In genomic region chr7:16028102-16028927, GRCm38 (mm10) we compare ENCODE assay signal across 7 mouse cellular contexts. TPM values are rescaled to one million over a fixed set of nuclear protein-coding genes. Genes with fewer than 3 reads are reported as not detected.
A peak's percentile ranks its signal among the peaks of the same experiment; 100 is the strongest.
DNase-seq lines count a peak whose midpoint lies in the region; ATAC-seq and TF ChIP-seq lines count a peak whose summit lies in the region.

No protein-coding gene starts in this region.

- H3K4me1 ChIP-seq in lung, adult 2 months (ENCODE audit: control insufficient read depth, insufficient read depth, low read length), result peaks cover 10% of the 10 kb centered on the region
- H3K4me1 ChIP-seq in forebrain, embryonic 16.5 days (replicated peaks; ENCODE audit: control insufficient read depth, insufficient read depth, low read length), result no peaks in the 10 kb centered on the region

- peak overlapping the region; percentile 78 for H3K27ac ChIP-seq in layer of hippocampus, adult 2 months
- no peak overlapping the region for H3K27ac ChIP-seq in forebrain, embryonic 16.5 days (ENCODE audit: low read length)

- TF ChIP-seq POLR2A in lung, adult 2 months (IDR thresholded peaks at IDR 0.05; ENCODE audit: borderline replicate concordance, extremely low read depth, low read depth, low read length), result no peak

- ATAC-seq in megakaryocyte-erythroid progenitor cell, adult 5-6 weeks (replicated peaks; ENCODE audit: low FRiP score, low TSS enrichment, poor library complexity, severe bottlenecking), result no peak
- no peak for ATAC-seq in forebrain, embryonic 16.5 days

- H3K36me3 ChIP-seq in forebrain, embryonic 16.5 days (ENCODE audit: control insufficient read depth, insufficient read depth), result no peaks in the 10 kb centered on the region

- no peaks in the 10 kb centered on the region for H3K27me3 ChIP-seq in forebrain, embryonic 16.5 days (replicated peaks; ENCODE audit: control insufficient read depth, insufficient read depth, low read length)

- H3K4me2 ChIP-seq in forebrain, embryonic 16.5 days (ENCODE audit: low read length), result no peak overlapping the region

- 38% methylated on average over 6 of the region's 6 CpGs for WGBS in lung, adult 2 months
- 81% methylated on average over 6 of the region's 6 CpGs for WGBS in forebrain, embryonic 16.5 days

- H3K4me3 ChIP-seq in layer of hippocampus, adult 2 months, result no peak overlapping the region; the same call in 1 of the 2 replicates
- no peak overlapping the region for H3K4me3 ChIP-seq in lung, adult 2 months (replicated peaks; ENCODE audit: extremely low read depth, low read depth, low read length)
- H3K4me3 ChIP-seq in forebrain, embryonic 16.5 days (replicated peaks; ENCODE audit: low read length), result no peak overlapping the region

- peak; percentile 37 to 53 for DNase-seq in layer of hippocampus, adult 2 months (ENCODE audit: low spot score in 2 of 2)
- DNase-seq in layer of hippocampus, postnatal 10 days (ENCODE audit: low spot score in 2 of 2), result no peak
- peak; percentile 58 for DNase-seq in adrenal gland, postnatal 10 days
- peak; percentile 84 for DNase-seq in fibroblast of lung, adult 2 months (ENCODE audit: low read depth)
- DNase-seq in lung, adult 2 months, result no peak

- peak; percentile 50 for TF ChIP-seq CTCF in layer of hippocampus, adult 2 months (conservative IDR thresholded peaks at IDR 0.05)
- TF ChIP-seq CTCF in lung, adult 2 months (IDR thresholded peaks at IDR 0.05; ENCODE audit: insufficient read depth, low read length), result peak; percentile 24; the same call in 1 of the 2 replicates

- H3K9ac ChIP-seq in forebrain, embryonic 16.5 days (replicated peaks; ENCODE audit: low read depth, low read length), result no peak overlapping the region

- H3K9me3 ChIP-seq in forebrain, embryonic 16.5 days (ENCODE audit: control insufficient read depth, low read length), result no peaks in the 10 kb centered on the region

RNA-seq across cellular contexts. Expression of gene Bicra, which starts 19.4 kb away (rescaled TPM):
- total RNA-seq in layer of hippocampus, adult 2 months (2021), result 10 to 100 TPM; 20.8 to 22.8 TPM
- 10 to 100 TPM; 19.3 to 21.1 TPM for total RNA-seq in layer of hippocampus, postnatal 10 days (2021)
- 10 to 100 TPM in 1 of 2 experiments, 1 to 10 TPM in 1; 8.5 to 11.0 TPM for total RNA-seq in adrenal gland, postnatal 10 days (2021)
- polyA plus RNA-seq in lung, adult 2 months (2012; rRNA removed), result 19.0 and 21.2 TPM in 2 replicates
- 12.6 and 21.3 TPM in 2 replicates for total RNA-seq in megakaryocyte-erythroid progenitor cell, adult 5-6 weeks (2014; fragmentation: Nextera tagmentation)
- total RNA-seq in megakaryocyte-erythroid progenitor cell, adult 5-6 weeks (2017), result 0.15 and 1.8 TPM in 2 replicates
- polyA plus RNA-seq in forebrain, embryonic 16.5 days (2015; fragmentation: Nextera tagmentation; extraction: Ambion mirVana), result 9.0 and 11.2 TPM in 2 replicates

RNA-seq across cellular contexts. Expression of gene Zfp541, which starts 33.3 kb away (rescaled TPM):
- 1 to 10 TPM in 1 of 2 experiments, under 1 TPM in 1; 0.59 to 1.1 TPM for total RNA-seq in layer of hippocampus, adult 2 months (2021)
- total RNA-seq in layer of hippocampus, postnatal 10 days (2021), result under 1 TPM; 0.40 to 0.43 TPM
- under 1 TPM; 0.09 TPM for total RNA-seq in adrenal gland, postnatal 10 days (2021)
- polyA plus RNA-seq in lung, adult 2 months (2012; rRNA removed), result 0.02 and 0.04 TPM in 2 replicates
- not detected in 2 replicates for total RNA-seq in megakaryocyte-erythroid progenitor cell, adult 5-6 weeks (2014; fragmentation: Nextera tagmentation)
- not detected in 2 replicates for total RNA-seq in megakaryocyte-erythroid progenitor cell, adult 5-6 weeks (2017)
- 0.14 TPM in 1 of 2 replicates, not detected in the other for polyA plus RNA-seq in forebrain, embryonic 16.5 days (2015; fragmentation: Nextera tagmentation; extraction: Ambion mirVana)

Comparison
In these comparisons a context has a peak if more than half of its experiments do, and no peak if none do; other contexts are left out.
1. DNase-seq: peak in layer of hippocampus, adult 2 months (2 of 2), adrenal gland, postnatal 10 days (single experiment) and fibroblast of lung, adult 2 months (single experiment); none in layer of hippocampus, postnatal 10 days (0 of 2) and lung, adult 2 months (single experiment).